Mouse (Mus musculus) liver, adult 2 months (tissue): Measurements from ENCODE around the gene Hic2.

Experiments used
- CTCF ChIP-seq: fragments of 200-500 bp; IDR thresholded peaks from 2 replicates; pipeline ENCODE4 v1.5.1; 2011; ENCODE audit warnings: low read depth, low read length, control low read depth
- POLR2A ChIP-seq: fragments of 200-500 bp; IDR thresholded peaks from 2 replicates; pipeline ENCODE4 v1.6.1; 2011; ENCODE audit warnings: low read length, control low read depth; ENCODE audit not compliant: insufficient read depth; ENCODE audit errors: extremely low read depth

GRCm38 (mm10) chr16:17222197-17222596 is 11.2 kb upstream of the Hic2 start:
- no peak for TF ChIP-seq POLR2A
- TF ChIP-seq CTCF: no peak
